Mouse (Mus musculus) kidney, embryonic 16.5 days (tissue): ENCODE results near the gene Patl2. TPM values are rescaled to one million over a fixed set of nuclear protein-coding genes. Genes with fewer than 3 reads are reported as not detected.
"Not testable (repeated sequence)": the region's sequence is repeated elsewhere in the genome, so short reads cannot be mapped to it uniquely, and the experiment has no call there.

Experiments used
- ATAC-seq: fragments of 200-750 bp; cut with Nextera tagmentation; 2 replicates; pipeline ENCODE4 v1.8.0; 2017; ENCODE audit warnings: moderate TSS enrichment; ENCODE audit not compliant: low FRiP score, low TSS enrichment
- H3K27ac ChIP-seq: fragments of 300-500 bp; sonication (generic); 2 replicates; pipeline ENCODE4 v1.5.1; 2014; ENCODE audit warnings: low read length
- H3K27me3 ChIP-seq: fragments of 300-500 bp; sonication (generic); 2 replicates; pipeline ENCODE4 v1.6.1; 2014; ENCODE audit warnings: low read length, control low read depth, mixed read lengths; ENCODE audit not compliant: insufficient read depth
- H3K36me3 ChIP-seq: fragments of 300-500 bp; sonication (generic); 2 replicates; pipeline ENCODE4 v1.6.1; 2014; ENCODE audit warnings: low read length, control low read depth, mixed read lengths; ENCODE audit not compliant: insufficient read depth
- H3K4me1 ChIP-seq: fragments of 300-500 bp; sonication (generic); 2 replicates; pipeline ENCODE4 v1.6.1; 2014; ENCODE audit warnings: low read length, control low read depth, mixed read lengths; ENCODE audit not compliant: insufficient read depth
- H3K4me2 ChIP-seq: fragments of 300-500 bp; sonication (generic); replicated peaks from 2 replicates; pipeline ENCODE4 v1.6.1; 2014; ENCODE audit warnings: low read depth, low read length
- H3K4me3 ChIP-seq: fragments of 300-500 bp; sonication (generic); 2 replicates; pipeline ENCODE4 v1.5.1; 2014; ENCODE audit warnings: mild to moderate bottlenecking, low read length
- H3K9ac ChIP-seq: fragments of 300-500 bp; sonication (generic); replicated peaks from 2 replicates; pipeline ENCODE4 v1.6.1; 2014; ENCODE audit warnings: low read length
- H3K9me3 ChIP-seq: fragments of 300-500 bp; sonication (generic); 2 replicates; pipeline ENCODE4 v1.6.1; 2016; ENCODE audit warnings: low read length, control low read depth
- WGBS: fragments of 180-500 bp; shearing (Covaris S2); extraction: QIAGEN DNeasy Blood & Tissue Kit; methylation state at CpG from one replicate; pipeline ENCODE4 v1.1.7; 2014; 5-methylcytosine and 5-hydroxymethylcytosine counted together
- polyA plus RNA-seq: library from polyadenylated mRNA; unstranded; fragments of >200 nt; fragmentation: Nextera tagmentation; extraction: Ambion mirVana; gene quantifications from 2 replicates; pipeline ENCODE4 v1.2.1, GENCODE M21; 2015

Patl2 gene
- polyA plus RNA-seq, 1 experiment from 2014 or later = not detected

DNA sequence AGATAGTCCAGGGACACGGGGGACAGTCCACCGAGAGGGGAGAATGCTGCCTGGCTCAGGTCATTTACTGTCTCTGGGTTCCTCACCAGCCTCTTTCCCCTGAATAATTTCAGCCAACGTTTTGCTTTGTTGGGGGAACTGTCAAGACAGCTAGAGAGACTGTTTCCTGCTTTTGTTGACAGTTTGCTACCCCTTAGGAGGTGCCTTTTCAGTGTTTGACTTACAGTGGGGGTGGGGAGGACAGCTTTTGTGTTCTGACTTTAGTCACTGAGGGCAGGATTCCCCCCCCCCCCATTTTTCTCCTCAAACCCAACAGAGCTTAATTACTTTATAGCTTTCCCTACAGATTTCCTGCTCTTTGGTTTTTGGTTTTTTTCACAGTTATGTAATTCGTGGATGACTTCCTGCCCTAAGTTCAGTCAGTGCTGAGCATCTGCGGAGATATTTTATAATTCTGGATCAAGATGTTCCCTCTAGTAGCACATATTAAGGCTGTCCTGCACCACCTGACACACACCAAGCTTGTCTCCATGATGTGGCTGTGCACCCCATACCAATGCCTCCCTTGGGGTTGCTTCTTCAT, 59.1 kb downstream of the Patl2 start:
- Histone ChIP-seq H3K9me3 (no peaks in the 10 kb centered on the region), H3K27me3 (no peaks in the 10 kb centered on the region), H3K36me3 (no peaks in the 10 kb centered on the region), H3K4me2 (no peak overlapping the region), H3K27ac (no peak overlapping the region), H3K4me1 (no peaks in the 10 kb centered on the region), H3K9ac (no peak overlapping the region), H3K4me3 (no peak overlapping the region)
- ATAC-seq = no peak
- 39% methylated on average over 5 of the region's 5 CpGs for WGBS

DNA sequence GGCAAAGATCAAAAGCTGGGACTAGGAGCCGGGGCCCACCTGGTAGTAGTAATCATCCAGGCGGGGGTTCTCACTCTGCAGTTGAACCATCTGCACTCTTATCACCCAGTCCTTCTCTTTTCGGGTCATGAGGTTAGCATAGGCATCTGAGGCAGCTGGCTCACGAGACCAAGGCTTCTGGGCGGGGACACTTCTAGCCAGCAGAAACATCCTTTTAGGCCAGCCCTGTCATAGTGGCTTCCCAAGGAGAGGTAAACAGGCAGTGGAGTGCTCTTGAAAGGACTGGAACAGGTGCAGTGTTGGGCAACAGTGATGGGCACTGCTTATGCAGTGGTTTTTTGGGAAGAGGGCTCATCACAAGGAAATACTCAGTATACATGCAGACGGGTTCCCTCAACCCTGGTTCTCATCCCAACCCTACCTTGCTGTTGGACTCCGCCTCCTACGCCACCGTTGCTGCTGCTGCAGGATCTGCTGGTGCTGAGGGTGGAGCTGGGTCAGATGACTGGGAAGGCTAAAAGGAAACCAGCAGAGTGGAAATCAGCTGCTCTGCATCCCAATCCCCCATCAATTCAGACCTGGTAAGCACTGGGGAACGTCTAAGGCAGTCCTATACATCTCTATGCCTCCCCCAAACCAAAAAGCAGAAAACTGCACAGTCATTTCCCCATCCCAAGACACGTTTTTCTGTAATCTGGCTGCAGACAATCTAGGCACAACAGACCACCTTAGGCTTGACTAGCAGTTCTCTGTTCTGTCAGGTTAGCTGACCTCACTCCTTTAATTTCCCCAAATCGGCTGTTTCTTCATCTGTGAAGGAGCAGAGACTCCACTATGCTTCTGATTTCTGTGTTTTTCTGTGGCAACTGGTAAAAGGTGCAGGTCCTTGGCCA, 60.1 kb downstream of the Patl2 start:
- Histone ChIP-seq H3K4me1 (no peaks in the 10 kb centered on the region), H3K36me3 (no peaks in the 10 kb centered on the region), H3K9ac (no peak overlapping the region), H3K27ac (no peak overlapping the region), H3K27me3 (no peaks in the 10 kb centered on the region), H3K4me3 (no peak overlapping the region), H3K4me2 (no peak overlapping the region), H3K9me3 (no peaks in the 10 kb centered on the region)
- ATAC-seq = no peak
- 57% methylated on average over 12 of the region's 12 CpGs for WGBS

DNA sequence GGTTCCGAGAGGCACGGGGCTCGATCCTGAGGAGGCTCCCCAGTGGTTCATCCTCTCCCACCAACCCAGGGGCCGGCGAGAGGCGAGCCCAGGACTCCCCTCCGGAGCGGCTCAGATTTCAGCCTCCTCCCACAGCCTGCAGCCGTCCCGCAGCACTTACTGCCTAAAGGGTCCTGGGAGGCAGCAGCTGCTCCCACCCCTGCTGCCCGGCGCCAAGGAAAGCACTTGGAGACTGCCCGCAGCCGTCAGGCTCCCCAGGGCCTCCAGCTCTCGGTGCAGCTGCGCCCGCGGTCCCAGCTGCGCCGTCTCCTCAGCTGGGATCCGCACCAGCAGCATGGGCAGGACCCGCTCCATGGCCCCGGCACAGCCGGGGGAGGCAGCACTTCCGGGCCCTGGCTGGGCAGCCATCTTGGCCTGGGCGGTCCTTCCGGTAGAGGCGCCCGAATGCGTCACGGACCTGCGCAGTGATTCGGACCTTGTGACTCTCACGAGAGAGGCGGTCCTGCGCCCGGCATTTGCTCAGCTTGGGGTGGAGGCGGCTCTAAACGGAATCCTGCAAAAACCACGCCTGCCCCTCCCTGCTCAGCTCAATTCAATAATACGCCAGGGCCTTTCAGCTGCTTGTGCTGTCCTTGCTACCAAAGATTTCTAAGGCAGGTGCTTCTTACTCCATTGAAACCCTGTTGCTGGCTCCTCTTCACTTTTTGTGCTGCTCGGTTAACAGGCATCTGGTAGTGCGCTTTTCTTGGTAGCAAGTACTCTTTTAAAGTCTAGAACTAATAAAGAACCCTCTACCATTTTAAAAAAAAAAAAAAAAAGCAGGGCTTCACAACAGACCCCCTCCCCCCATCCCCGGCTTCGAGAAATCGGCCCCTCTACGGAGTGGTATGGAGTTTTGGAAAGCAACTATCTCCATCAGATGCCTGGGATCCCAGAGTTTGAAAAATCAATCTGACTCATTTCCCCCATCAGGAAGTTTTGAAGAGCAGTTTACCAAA, 67.7 kb downstream of the Patl2 start, which contains the start of gene Spg11:
Gene Spg11, minus strand, starts transcription at position 426 of the 998 bp plus-strand sequence.
- peak within 1 kb of the TSS; percentile 99 for H3K9ac ChIP-seq
- H3K36me3 ChIP-seq = peaks cover 8% of the 10 kb centered on the region
- H3K9me3 ChIP-seq = no peaks in the 10 kb centered on the region
- peak within 1 kb of the TSS; percentile 100 for H3K27ac ChIP-seq
- under 1% methylated on average over 47 of the region's 47 CpGs for WGBS
- peak within 1 kb of the TSS; percentile 73 for H3K4me2 ChIP-seq
- H3K4me3 ChIP-seq = peak within 1 kb of the TSS; percentile 93
- ATAC-seq = peak; percentile 99
- H3K4me1 ChIP-seq = peaks cover 10% of the 10 kb centered on the region
- H3K27me3 ChIP-seq = no peaks in the 10 kb centered on the region

DNA sequence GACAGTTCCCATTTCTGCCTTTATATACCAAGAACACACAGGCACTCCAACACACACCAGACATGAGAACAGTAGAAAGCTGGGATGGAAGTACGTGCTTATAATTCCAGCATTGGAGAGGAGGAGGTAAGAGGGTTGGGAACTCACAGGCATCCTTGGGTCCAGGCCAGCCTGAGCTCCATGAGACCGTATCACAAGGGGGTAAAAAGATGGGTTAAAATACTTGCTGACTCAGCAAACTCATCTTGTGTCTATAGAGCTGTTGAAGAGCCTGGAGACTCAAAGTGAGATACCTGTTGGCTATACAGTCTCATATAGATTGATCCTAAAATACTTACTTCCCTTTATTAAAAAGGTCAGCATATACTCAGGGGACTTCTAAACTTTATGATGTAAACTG, 69.1 kb downstream of the Patl2 start:
- Histone ChIP-seq H3K4me2 (no peak overlapping the region; the same call in 1 of the 2 replicates), H3K27me3 (no peaks in the 10 kb centered on the region), H3K4me1 (peaks cover 10% of the 10 kb centered on the region), H3K9ac (no peak overlapping the region), H3K36me3 (peaks cover 14% of the 10 kb centered on the region), H3K27ac (no peak overlapping the region), H3K9me3 (no peaks in the 10 kb centered on the region), H3K4me3 (no peak overlapping the region)
- no peak for ATAC-seq
- WGBS = 86% methylated on average over 2 of the region's 2 CpGs

DNA sequence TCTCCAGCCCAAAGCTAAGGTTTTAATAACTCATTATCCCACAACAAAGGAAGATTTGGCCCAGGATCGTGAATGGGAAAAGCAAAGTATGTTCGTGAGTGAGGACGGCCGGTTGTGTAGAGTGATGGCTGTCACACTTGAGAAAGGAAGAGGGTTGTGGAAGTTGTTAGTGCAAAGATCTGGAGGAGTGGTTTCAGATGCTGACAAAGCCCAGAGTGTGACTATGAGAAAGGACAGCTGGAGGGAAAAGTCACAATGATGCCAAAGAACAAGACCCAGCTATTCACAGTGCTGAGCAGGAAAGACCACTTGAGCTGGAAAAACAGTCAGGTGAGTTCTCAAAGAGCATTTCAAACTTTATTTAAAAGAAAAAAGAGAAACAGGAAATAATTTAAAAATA, 76.3 kb downstream of the Patl2 start:
- Histone ChIP-seq H3K36me3 (peaks cover 45% of the 10 kb centered on the region), H3K9me3 (no peaks in the 10 kb centered on the region), H3K4me1 (no peaks in the 10 kb centered on the region), H3K27ac (no peak overlapping the region), H3K9ac (no peak overlapping the region), H3K4me2 (no peak overlapping the region), H3K27me3 (no peaks in the 10 kb centered on the region), H3K4me3 (no peak overlapping the region)
- ATAC-seq = 0 out of 2 replicates have a peak, but pooled peaks have one; percentile 27
- WGBS = 68% methylated on average over 4 of the region's 4 CpGs

DNA sequence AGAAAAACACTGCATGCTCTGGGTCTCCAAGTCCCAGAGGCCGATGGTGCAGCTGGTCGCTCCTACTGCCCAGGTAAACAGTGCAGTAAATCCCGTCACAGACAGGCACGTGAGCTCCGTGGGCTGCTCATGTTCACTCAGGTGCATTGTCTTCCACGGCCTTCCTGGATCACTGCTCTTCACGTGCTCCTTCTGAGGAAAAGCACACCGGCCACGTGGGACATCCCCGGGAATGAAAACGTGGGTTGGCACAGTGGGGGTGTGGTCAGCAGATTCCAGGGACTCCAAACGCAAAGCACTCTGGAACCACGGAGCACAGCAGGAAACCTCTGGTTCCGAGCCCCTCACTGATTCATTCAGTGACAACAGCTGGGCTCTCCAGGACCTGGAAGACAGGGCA, 77.9 kb downstream of the Patl2 start:
- peaks cover 40% of the 10 kb centered on the region for H3K36me3 ChIP-seq
- no peak overlapping the region for H3K27ac ChIP-seq
- 66% methylated on average over 14 of the region's 14 CpGs for WGBS
- H3K4me3 ChIP-seq = no peak overlapping the region
- no peaks in the 10 kb centered on the region for H3K4me1 ChIP-seq
- ATAC-seq = no peak
- no peaks in the 10 kb centered on the region for H3K27me3 ChIP-seq
- no peaks in the 10 kb centered on the region for H3K9me3 ChIP-seq
- no peak overlapping the region for H3K9ac ChIP-seq
- no peak overlapping the region for H3K4me2 ChIP-seq

DNA sequence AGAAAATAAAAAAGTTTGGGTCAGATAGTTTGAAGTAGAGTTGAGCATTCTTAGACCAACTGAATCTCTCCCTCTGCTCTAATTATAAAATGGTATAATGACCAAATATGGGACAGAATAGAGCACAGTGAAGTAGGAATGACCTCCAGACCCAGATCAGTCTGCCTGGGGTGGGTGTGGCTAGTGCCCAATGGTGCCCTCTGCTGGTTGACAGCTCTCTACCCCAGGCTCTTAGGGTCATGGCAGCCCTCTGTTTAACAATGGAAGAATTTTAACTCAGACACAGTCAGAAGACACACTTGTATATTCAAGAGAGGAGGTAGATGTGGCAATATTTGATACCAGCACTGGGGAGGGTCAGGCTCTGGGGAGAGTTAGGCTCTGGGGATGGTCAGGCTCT, 83.9 kb downstream of the Patl2 start:
- ATAC-seq = no peak
- Histone ChIP-seq H3K9ac (no peak overlapping the region), H3K27me3 (no peaks in the 10 kb centered on the region), H3K36me3 (peaks cover 41% of the 10 kb centered on the region), H3K9me3 (no peaks in the 10 kb centered on the region), H3K4me2 (no peak overlapping the region), H3K4me3 (no peak overlapping the region), H3K4me1 (no peaks in the 10 kb centered on the region), H3K27ac (no peak overlapping the region)

DNA sequence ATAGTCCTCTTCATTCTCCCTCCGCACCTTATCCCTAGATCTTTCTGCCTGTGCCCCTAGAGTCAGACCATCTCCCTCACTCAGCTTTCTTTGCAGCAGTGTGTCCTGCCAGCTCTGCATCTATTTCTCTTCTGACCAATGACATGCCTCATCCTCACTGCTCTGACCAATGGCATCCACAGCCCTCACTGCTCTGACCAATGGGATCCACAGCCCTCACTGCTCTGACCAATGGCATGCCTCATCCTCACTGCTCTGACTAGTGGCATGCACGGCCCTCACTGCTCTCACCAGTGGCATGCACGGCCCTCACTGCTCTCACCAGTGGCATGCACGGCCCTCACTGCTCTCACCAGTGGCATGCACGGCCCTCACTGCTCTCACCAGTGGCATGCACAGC, 88.3 kb downstream of the Patl2 start:
- WGBS = 84% methylated on average over 5 of the region's 5 CpGs
- H3K9ac ChIP-seq, H3K27ac ChIP-seq, H3K4me3 ChIP-seq, ATAC-seq, H3K27me3 ChIP-seq, H3K4me1 ChIP-seq, H3K9me3 ChIP-seq, H3K4me2 ChIP-seq: not testable (repeated sequence)
- peaks cover 45% of the 10 kb centered on the region for H3K36me3 ChIP-seq

DNA sequence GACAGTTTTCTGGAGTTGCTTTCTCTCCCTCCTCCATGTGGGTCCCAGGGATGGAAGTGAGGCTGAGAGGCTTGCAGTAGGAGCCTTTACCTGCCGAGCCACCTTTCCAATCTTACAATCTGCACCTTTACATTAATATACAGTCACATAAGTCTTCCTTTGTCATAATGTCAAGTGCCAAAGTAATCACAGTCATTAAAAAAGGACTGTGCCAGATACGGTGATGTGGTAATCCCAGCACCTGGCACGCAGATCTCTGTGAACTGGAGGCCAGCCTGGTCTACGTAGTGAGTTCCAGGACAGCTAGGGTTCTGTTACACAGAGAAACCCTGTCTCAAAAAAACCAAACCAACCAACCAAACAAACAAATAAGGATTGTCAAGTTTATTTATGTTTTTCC, 92.1 kb downstream of the Patl2 start:
- H3K9me3 ChIP-seq = no peaks in the 10 kb centered on the region
- no peak for ATAC-seq
- H3K27ac ChIP-seq = no peak overlapping the region
- H3K4me2 ChIP-seq = no peak overlapping the region
- WGBS = 90% methylated on average over 4 of the region's 4 CpGs
- no peaks in the 10 kb centered on the region for H3K27me3 ChIP-seq
- H3K4me3 ChIP-seq = no peak overlapping the region
- H3K9ac ChIP-seq = no peak overlapping the region
- peaks cover 48% of the 10 kb centered on the region for H3K36me3 ChIP-seq
- no peaks in the 10 kb centered on the region for H3K4me1 ChIP-seq
